19 mouse cellular contexts compared by ENCODE assay signal in genomic region chr11:7198481-7199256, GRCm38 (mm10). TPM values are rescaled to one million over a fixed set of nuclear protein-coding genes. Genes with fewer than 3 reads are reported as not detected.
DNase-seq lines count a peak whose midpoint lies in the region; ATAC-seq lines count a peak whose summit lies in the region.
"Had no signal": no experiment of that assay in that cellular context is flagged by ENCODE, and none has a peak within 500 bp of the region (broad histone marks: within the 10 kb centered on the region; RNA-seq: fewer than 3 reads in every experiment).

No protein-coding gene starts in this region.

- DNase-seq in heart, embryonic 10.5 days (ENCODE audit: low spot score) = no peak
- no peak for DNase-seq in heart, postnatal 25 days (ENCODE audit: low spot score)
- no peak for DNase-seq in kidney, postnatal 36 days
- DNase-seq in midbrain, embryonic 10.5 days (ENCODE audit: low spot score) = no peak
- DNase-seq in retina, embryonic 14.5 days (ENCODE audit: low spot score) = no peak
- DNase-seq: cerebellum, adult 11-12 months; cerebellum, postnatal 36 days; heart, postnatal 14 days; left cerebral cortex, postnatal 4 days had no signal

- H3K36me3 ChIP-seq in heart, embryonic 10.5 days = no peaks in the 10 kb centered on the region
- no peaks in the 10 kb centered on the region for H3K36me3 ChIP-seq in kidney, embryonic 15.5 days
- no peaks in the 10 kb centered on the region for H3K36me3 ChIP-seq in midbrain, embryonic 10.5 days
- H3K36me3 ChIP-seq in midbrain, embryonic 16.5 days (ENCODE audit: control insufficient read depth, insufficient read depth, low read length) = no peaks in the 10 kb centered on the region
- H3K36me3 ChIP-seq: forebrain, embryonic 12.5 days; midbrain, embryonic 15.5 days; neural tube, embryonic 12.5 days had no signal

- 0 out of 2 replicates have a peak overlapping the region, but pooled peaks have one; percentile 29 for H3K4me2 ChIP-seq in kidney, embryonic 15.5 days
- H3K4me2 ChIP-seq in midbrain, embryonic 16.5 days (ENCODE audit: low read length) = no peak overlapping the region
- H3K4me2 ChIP-seq: forebrain, embryonic 12.5 days; midbrain, embryonic 15.5 days; neural tube, embryonic 12.5 days had no signal

- H3K27ac ChIP-seq in heart, embryonic 10.5 days = 0 out of 2 replicates have a peak overlapping the region, but pooled peaks have one; percentile 25
- H3K27ac ChIP-seq in kidney, embryonic 15.5 days = peak overlapping the region; percentile 84
- peak overlapping the region; percentile 77 for H3K27ac ChIP-seq in midbrain, embryonic 10.5 days (replicated peaks)
- H3K27ac ChIP-seq in midbrain, embryonic 16.5 days (ENCODE audit: low read length) = no peak overlapping the region
- H3K27ac ChIP-seq: forebrain, embryonic 12.5 days; midbrain, embryonic 15.5 days; neural tube, embryonic 12.5 days had no signal

- H3K27me3 ChIP-seq in heart, embryonic 10.5 days (ENCODE audit: insufficient read depth, poor library complexity, severe bottlenecking) = peaks cover 8% of the 10 kb centered on the region; the same call in 1 of the 2 replicates
- H3K27me3 ChIP-seq in kidney, embryonic 15.5 days = no peaks in the 10 kb centered on the region
- no peaks in the 10 kb centered on the region for H3K27me3 ChIP-seq in midbrain, embryonic 10.5 days (ENCODE audit: low read depth, poor library complexity, severe bottlenecking)
- no peaks in the 10 kb centered on the region for H3K27me3 ChIP-seq in midbrain, embryonic 16.5 days (ENCODE audit: control insufficient read depth, insufficient read depth, low read depth, low read length)
- H3K27me3 ChIP-seq: forebrain, embryonic 12.5 days; neural tube, embryonic 12.5 days had no signal

- intact Hi-C loops in heart, postnatal 25 days (cut with DNase I) = no loop called here

- H3K4me3 ChIP-seq in heart, embryonic 10.5 days = no peak overlapping the region
- H3K4me3 ChIP-seq in kidney, embryonic 15.5 days (replicated peaks) = no peak overlapping the region
- no peak overlapping the region for H3K4me3 ChIP-seq in midbrain, embryonic 10.5 days
- no peak overlapping the region for H3K4me3 ChIP-seq in midbrain, embryonic 16.5 days (ENCODE audit: low read depth, low read length)
- H3K4me3 ChIP-seq: forebrain, embryonic 12.5 days; midbrain, embryonic 15.5 days; neural tube, embryonic 12.5 days had no signal

- no peak for ATAC-seq in kidney, embryonic 15.5 days (replicated peaks; ENCODE audit: low FRiP score)
- ATAC-seq in midbrain, embryonic 16.5 days = no peak
- ATAC-seq: inflammation-experienced regulatory T-cells, adult 6 months; midbrain, embryonic 15.5 days had no signal

- no peaks in the 10 kb centered on the region for H3K4me1 ChIP-seq in heart, embryonic 10.5 days
- peaks cover 31% of the 10 kb centered on the region for H3K4me1 ChIP-seq in kidney, embryonic 15.5 days
- H3K4me1 ChIP-seq in midbrain, embryonic 10.5 days = peaks cover 29% of the 10 kb centered on the region
- peaks cover 5% of the 10 kb centered on the region; the same call in 1 of the 2 replicates for H3K4me1 ChIP-seq in midbrain, embryonic 16.5 days (ENCODE audit: control insufficient read depth, insufficient read depth, low read length)

- no peaks in the 10 kb centered on the region for H3K9me3 ChIP-seq in heart, embryonic 10.5 days
- H3K9me3 ChIP-seq in kidney, embryonic 15.5 days (replicated peaks) = no peaks in the 10 kb centered on the region
- H3K9me3 ChIP-seq in midbrain, embryonic 10.5 days (replicated peaks) = no peaks in the 10 kb centered on the region; the same call in 1 of the 2 replicates
- H3K9me3 ChIP-seq in midbrain, embryonic 16.5 days (replicated peaks; ENCODE audit: control insufficient read depth, low read length, poor library complexity, severe bottlenecking) = no peaks in the 10 kb centered on the region; the same call in 1 of the 2 replicates
- H3K9me3 ChIP-seq: forebrain, embryonic 12.5 days; midbrain, embryonic 15.5 days; neural tube, embryonic 12.5 days had no signal

- H3K9ac ChIP-seq in kidney, embryonic 15.5 days = no peak overlapping the region
- no peak overlapping the region for H3K9ac ChIP-seq in midbrain, embryonic 16.5 days (ENCODE audit: low read depth, low read length)
- H3K9ac ChIP-seq: forebrain, embryonic 12.5 days; midbrain, embryonic 15.5 days; neural tube, embryonic 12.5 days had no signal

- WGBS in heart, embryonic 10.5 days = 71% methylated on average over 10 of the region's 10 CpGs
- WGBS in kidney, embryonic 15.5 days = 69% methylated on average over 10 of the region's 10 CpGs
- WGBS in midbrain, embryonic 10.5 days = 83% methylated on average over 10 of the region's 10 CpGs
- WGBS in midbrain, embryonic 16.5 days = 81% methylated on average over 10 of the region's 10 CpGs

RNA-seq across cellular contexts. Expression of gene Igfbp1, which starts 1.1 kb away (rescaled TPM):
- polyA plus RNA-seq in heart, embryonic 10.5 days (2016; fragmentation: Nextera tagmentation; extraction: Ambion mirVana) = 0.15 and 4.3 TPM in 2 replicates
- total RNA-seq in heart, postnatal 25 days (2021) = not detected
- 5.6 and 8.3 TPM in 2 replicates for polyA plus RNA-seq in kidney, embryonic 15.5 days (2015; fragmentation: Nextera tagmentation; extraction: Ambion mirVana)
- polyA plus RNA-seq in midbrain, embryonic 10.5 days (2016; fragmentation: Nextera tagmentation; extraction: Ambion mirVana) = 0.22 and 0.25 TPM in 2 replicates
- polyA plus RNA-seq in midbrain, embryonic 16.5 days (2015; fragmentation: Nextera tagmentation; extraction: Ambion mirVana) = 0.11 and 0.27 TPM in 2 replicates
- total RNA-seq: heart, postnatal 14 days; layer of hippocampus, adult 18-20 months had no signal
- polyA plus RNA-seq: C2C12; forebrain, embryonic 12.5 days; inflammation-experienced regulatory T-cells, adult 6 months; midbrain, embryonic 15.5 days had no signal

RNA-seq across cellular contexts. Expression of gene Gm11985, which starts 10.3 kb away (rescaled TPM):
- 0.21 TPM in 1 of 2 replicates, not detected in the other for polyA plus RNA-seq in heart, embryonic 10.5 days (2016; fragmentation: Nextera tagmentation; extraction: Ambion mirVana)
- total RNA-seq in heart, postnatal 25 days (2021) = not detected
- polyA plus RNA-seq in kidney, embryonic 15.5 days (2015; fragmentation: Nextera tagmentation; extraction: Ambion mirVana) = not detected in 2 replicates
- polyA plus RNA-seq in midbrain, embryonic 10.5 days (2016; fragmentation: Nextera tagmentation; extraction: Ambion mirVana) = not detected in 2 replicates
- polyA plus RNA-seq in midbrain, embryonic 16.5 days (2015; fragmentation: Nextera tagmentation; extraction: Ambion mirVana) = not detected in 2 replicates
- total RNA-seq: gastrocnemius, postnatal 4 days; heart, postnatal 14 days; layer of hippocampus, adult 18-20 months; left cerebral cortex, postnatal 4 days had no signal
- polyA plus RNA-seq: C2C12; embryonic facial prominence, embryonic 11.5 days; forebrain, embryonic 12.5 days; inflammation-experienced regulatory T-cells, adult 6 months; midbrain, embryonic 15.5 days; neural tube, embryonic 12.5 days had no signal

RNA-seq across cellular contexts. Expression of gene Igfbp3, which starts 15.1 kb away (rescaled TPM):
- 15.7 and 25.9 TPM in 2 replicates for polyA plus RNA-seq in heart, embryonic 10.5 days (2016; fragmentation: Nextera tagmentation; extraction: Ambion mirVana)
- 10 to 100 TPM; 35.3 to 44.3 TPM for total RNA-seq in heart, postnatal 25 days (2021)
- polyA plus RNA-seq in kidney, embryonic 15.5 days (2015; fragmentation: Nextera tagmentation; extraction: Ambion mirVana) = 82.7 and 90.6 TPM in 2 replicates
- polyA plus RNA-seq in midbrain, embryonic 10.5 days (2016; fragmentation: Nextera tagmentation; extraction: Ambion mirVana) = 8.2 and 9.6 TPM in 2 replicates
- polyA plus RNA-seq in midbrain, embryonic 16.5 days (2015; fragmentation: Nextera tagmentation; extraction: Ambion mirVana) = 13.7 and 15.6 TPM in 2 replicates
- polyA plus RNA-seq: inflammation-experienced regulatory T-cells, adult 6 months had no signal
